Mouse (Mus musculus): ENCODE data around the gene Gm3526. TPM values are rescaled to one million over a fixed set of nuclear protein-coding genes. Genes with fewer than 3 reads are reported as not detected.
"Not testable (repeated sequence)": the region's sequence is repeated elsewhere in the genome, so short reads cannot be mapped to it uniquely, and the experiment has no call there.

The Gm3526 gene
- total RNA-seq (2014; rRNA removed; ENCODE audit: low replicate concordance) (not detected in 2 replicates), polyA plus RNA-seq (2015; fragmentation: Nextera tagmentation; extraction: Ambion mirVana) (not detected in 2 replicates)

GRCm38 (mm10) chr14:5260480-5260879 is at the start of gene Gm3526:
Gm3526 (minus strand) TSS chr14:5260580.
- not testable (repeated sequence) for H3K27ac ChIP-seq (ENCODE audit: low read depth); H3K9me3 ChIP-seq (replicated peaks; ENCODE audit: control insufficient read depth, low read length); DNase-seq (ENCODE audit: low spot score); H3K27me3 ChIP-seq (ENCODE audit: control insufficient read depth, insufficient read depth, low read length); H3K9ac ChIP-seq (replicated peaks; ENCODE audit: low read depth, low read length); ATAC-seq (ENCODE audit: insufficient read depth, low read depth); H3K36me3 ChIP-seq (replicated peaks; ENCODE audit: control insufficient read depth, insufficient read depth, low read length); H3K4me3 ChIP-seq (ENCODE audit: low read depth, low read length); H3K4me2 ChIP-seq (ENCODE audit: low read depth, low read length); H3K4me1 ChIP-seq (ENCODE audit: control insufficient read depth, insufficient read depth)
- no CpG with 5 or more reads among the region's 1 CpGs for WGBS

Other genes starting within 250 kb of the Gm3526 start
- gene Gm3298, start 244.7 kb downstream of the Gm3526 start, total RNA-seq (2014; rRNA removed; ENCODE audit: low replicate concordance): not detected in 2 replicates
- gene Gm3298, start 244.7 kb downstream of the Gm3526 start, polyA plus RNA-seq (2015; fragmentation: Nextera tagmentation; extraction: Ambion mirVana): not detected in 2 replicates
- not detected in 2 replicates for gene 4930555G01Rik, start 210.0 kb downstream of the Gm3526 start, total RNA-seq (2014; rRNA removed; ENCODE audit: low replicate concordance)
- gene 4930555G01Rik, start 210.0 kb downstream of the Gm3526 start, polyA plus RNA-seq (2015; fragmentation: Nextera tagmentation; extraction: Ambion mirVana): not detected in 2 replicates
- 1.3 TPM in 1 of 2 replicates, not detected in the other for gene Gm8281, start 189.5 kb downstream of the Gm3526 start, total RNA-seq (2014; rRNA removed; ENCODE audit: low replicate concordance)
- gene Gm8281, start 189.5 kb downstream of the Gm3526 start, polyA plus RNA-seq (2015; fragmentation: Nextera tagmentation; extraction: Ambion mirVana): 0.44 and 0.73 TPM in 2 replicates
- gene Gm8279, start 129.1 kb downstream of the Gm3526 start, total RNA-seq (2014; rRNA removed; ENCODE audit: low replicate concordance): not detected in 2 replicates
- gene Gm8279, start 129.1 kb downstream of the Gm3526 start, polyA plus RNA-seq (2015; fragmentation: Nextera tagmentation; extraction: Ambion mirVana): not detected in 2 replicates
- not detected in 2 replicates for gene Gm3317, start 96.0 kb downstream of the Gm3526 start, total RNA-seq (2014; rRNA removed; ENCODE audit: low replicate concordance)
- 0.33 TPM in 1 of 2 replicates, not detected in the other for gene Gm3317, start 96.0 kb downstream of the Gm3526 start, polyA plus RNA-seq (2015; fragmentation: Nextera tagmentation; extraction: Ambion mirVana)
- not detected in 2 replicates for gene Gm8271, start 74.8 kb downstream of the Gm3526 start, total RNA-seq (2014; rRNA removed; ENCODE audit: low replicate concordance)
- not detected in 2 replicates for gene Gm8271, start 74.8 kb downstream of the Gm3526 start, polyA plus RNA-seq (2015; fragmentation: Nextera tagmentation; extraction: Ambion mirVana)
- not detected in 2 replicates for gene Gm3542, start 74.3 kb upstream of the Gm3526 start, total RNA-seq (2014; rRNA removed; ENCODE audit: low replicate concordance)
- gene Gm3542, start 74.3 kb upstream of the Gm3526 start, polyA plus RNA-seq (2015; fragmentation: Nextera tagmentation; extraction: Ambion mirVana): not detected in 2 replicates
- gene Gm3500, start 128.5 kb upstream of the Gm3526 start, total RNA-seq (2014; rRNA removed; ENCODE audit: low replicate concordance): not detected in 2 replicates
- not detected in 2 replicates for gene Gm3500, start 128.5 kb upstream of the Gm3526 start, polyA plus RNA-seq (2015; fragmentation: Nextera tagmentation; extraction: Ambion mirVana)
- gene Gm3194, start 194.9 kb upstream of the Gm3526 start, total RNA-seq (2014; rRNA removed; ENCODE audit: low replicate concordance): not detected in 2 replicates
- 0.25 TPM in 1 of 2 replicates, not detected in the other for gene Gm3194, start 194.9 kb upstream of the Gm3526 start, polyA plus RNA-seq (2015; fragmentation: Nextera tagmentation; extraction: Ambion mirVana)
- not detected in 2 replicates for gene Gm8246, start 217.2 kb upstream of the Gm3526 start, total RNA-seq (2014; rRNA removed; ENCODE audit: low replicate concordance)
- not detected in 2 replicates for gene Gm8246, start 217.2 kb upstream of the Gm3526 start, polyA plus RNA-seq (2015; fragmentation: Nextera tagmentation; extraction: Ambion mirVana)
- gene Gm3187, start 223.6 kb upstream of the Gm3526 start, total RNA-seq (2014; rRNA removed; ENCODE audit: low replicate concordance): not detected in 2 replicates
- gene Gm3187, start 223.6 kb upstream of the Gm3526 start, polyA plus RNA-seq (2015; fragmentation: Nextera tagmentation; extraction: Ambion mirVana): not detected in 2 replicates
- not detected in 2 replicates for gene Gm3488, start 241.1 kb upstream of the Gm3526 start, total RNA-seq (2014; rRNA removed; ENCODE audit: low replicate concordance)
- 0.25 and 0.52 TPM in 2 replicates for gene Gm3488, start 241.1 kb upstream of the Gm3526 start, polyA plus RNA-seq (2015; fragmentation: Nextera tagmentation; extraction: Ambion mirVana)